Mouse (Mus musculus): ENCODE results near the gene Pgr. TPM values are rescaled to one million over a fixed set of nuclear protein-coding genes. Genes with fewer than 3 reads are reported as not detected.

Pgr gene
- total and polyA plus RNA-seq, 2 experiments from 2014 or later: 0.04 TPM; not detected in 1

- DNase-seq (ENCODE audit: low spot score): no peak
- Histone ChIP-seq H3K36me3 (replicated peaks; ENCODE audit: control insufficient read depth, insufficient read depth, low read length) (no peaks in the 10 kb centered on the region), H3K4me2 (ENCODE audit: low read depth, low read length) (peak overlapping the region; percentile 60), H3K4me1 (ENCODE audit: control insufficient read depth, insufficient read depth) (peaks cover 12% of the 10 kb centered on the region; the same call in 1 of the 2 replicates), H3K27ac (ENCODE audit: low read depth) (no peak overlapping the region), H3K9me3 (replicated peaks; ENCODE audit: control insufficient read depth, low read length) (no peaks in the 10 kb centered on the region), H3K4me3 (ENCODE audit: low read depth, low read length) (peak overlapping the region; percentile 41), H3K27me3 (ENCODE audit: control insufficient read depth, insufficient read depth, low read length) (peaks cover 56% of the 10 kb centered on the region), H3K9ac (replicated peaks; ENCODE audit: low read depth, low read length) (no peak overlapping the region)
- ATAC-seq (ENCODE audit: insufficient read depth, low read depth): 0 out of 2 replicates have a peak, but pooled peaks have one; percentile 33
- TF ChIP-seq EP300 (IDR thresholded peaks at IDR 0.05; ENCODE audit: low read depth): no peak
- no peak for TF ChIP-seq CTCF (IDR thresholded peaks at IDR 0.05; ENCODE audit: low read depth)
- 1% methylated on average over 36 of the region's 36 CpGs for WGBS
These were observed 1.5 kb downstream of the Pgr start for GRCm38 (mm10) chr9:8901013-8901646.

- Histone ChIP-seq H3K9me3 (replicated peaks; ENCODE audit: control insufficient read depth, low read length) (no peaks in the 10 kb centered on the region), H3K4me3 (ENCODE audit: low read depth, low read length) (peak overlapping the region; percentile 41), H3K27ac (ENCODE audit: low read depth) (no peak overlapping the region), H3K36me3 (replicated peaks; ENCODE audit: control insufficient read depth, insufficient read depth, low read length) (no peaks in the 10 kb centered on the region), H3K4me2 (ENCODE audit: low read depth, low read length) (peak overlapping the region; percentile 60), H3K9ac (replicated peaks; ENCODE audit: low read depth, low read length) (no peak overlapping the region), H3K4me1 (ENCODE audit: control insufficient read depth, insufficient read depth) (peaks cover 12% of the 10 kb centered on the region; the same call in 1 of the 2 replicates), H3K27me3 (ENCODE audit: control insufficient read depth, insufficient read depth, low read length) (peaks cover 56% of the 10 kb centered on the region)
- whole genome bisulfite sequencing: 1% methylated on average over 49 of the region's 49 CpGs
- no peak for ATAC-seq (ENCODE audit: insufficient read depth, low read depth)
- no peak for DNase-seq (ENCODE audit: low spot score)
- TF ChIP-seq EP300 (IDR thresholded peaks at IDR 0.05; ENCODE audit: low read depth) (no peak), CTCF (IDR thresholded peaks at IDR 0.05; ENCODE audit: low read depth) (no peak)
These were observed 2.1 kb downstream of the Pgr start for GRCm38 (mm10) chr9:8901647-8902131.

- Histone ChIP-seq H3K4me3 (ENCODE audit: low read depth, low read length) (peak overlapping the region; percentile 41), H3K27me3 (ENCODE audit: control insufficient read depth, insufficient read depth, low read length) (peaks cover 56% of the 10 kb centered on the region)
- no peak for ATAC-seq (ENCODE audit: insufficient read depth, low read depth)
These were observed 2.6 kb downstream of the Pgr start for GRCm38 (mm10) chr9:8902277-8902676.

GRCm38 (mm10) chr9:8927561-8927960, 27.9 kb downstream of the Pgr start:
- no peak overlapping the region for H3K9ac ChIP-seq (replicated peaks; ENCODE audit: low read depth, low read length)
- H3K4me3 ChIP-seq (ENCODE audit: low read depth, low read length): no peak overlapping the region
- H3K4me2 ChIP-seq (ENCODE audit: low read depth, low read length): no peak overlapping the region
- no peak for TF ChIP-seq EP300 (IDR thresholded peaks at IDR 0.05; ENCODE audit: low read depth)
- TF ChIP-seq CTCF (IDR thresholded peaks at IDR 0.05; ENCODE audit: low read depth): no peak
- no peaks in the 10 kb centered on the region for H3K36me3 ChIP-seq (replicated peaks; ENCODE audit: control insufficient read depth, insufficient read depth, low read length)
- ATAC-seq (ENCODE audit: insufficient read depth, low read depth) (no peak), DNase-seq (ENCODE audit: low spot score) (no peak)
- H3K9me3 ChIP-seq (replicated peaks; ENCODE audit: control insufficient read depth, low read length): no peaks in the 10 kb centered on the region
- H3K4me1 ChIP-seq (ENCODE audit: control insufficient read depth, insufficient read depth): no peaks in the 10 kb centered on the region
- 75% methylated on average over 2 of the region's 2 CpGs for WGBS
- H3K27ac ChIP-seq (ENCODE audit: low read depth): no peak overlapping the region
- no peaks in the 10 kb centered on the region for H3K27me3 ChIP-seq (ENCODE audit: control insufficient read depth, insufficient read depth, low read length)

More at GRCm38 (mm10) chr9:8902277-8902676, 2.6 kb downstream of the Pgr start:
- Histone ChIP-seq H3K9ac (replicated peaks; ENCODE audit: low read depth, low read length) (no peak overlapping the region), H3K36me3 (replicated peaks; ENCODE audit: control insufficient read depth, insufficient read depth, low read length) (no peaks in the 10 kb centered on the region), H3K27ac (ENCODE audit: low read depth) (no peak overlapping the region), H3K4me2 (ENCODE audit: low read depth, low read length) (no peak overlapping the region), H3K9me3 (replicated peaks; ENCODE audit: control insufficient read depth, low read length) (no peaks in the 10 kb centered on the region), H3K4me1 (ENCODE audit: control insufficient read depth, insufficient read depth) (peaks cover 12% of the 10 kb centered on the region; the same call in 1 of the 2 replicates)
- TF ChIP-seq EP300 (IDR thresholded peaks at IDR 0.05; ENCODE audit: low read depth) (no peak), CTCF (IDR thresholded peaks at IDR 0.05; ENCODE audit: low read depth) (no peak)
- no peak for DNase-seq (ENCODE audit: low spot score)
- WGBS: 33% methylated on average over 3 of the region's 3 CpGs

- 23% methylated on average over 1 of the region's 1 CpGs for WGBS
- no peak overlapping the region for H3K9ac ChIP-seq (replicated peaks; ENCODE audit: low read depth, low read length)
- ATAC-seq (ENCODE audit: insufficient read depth, low read depth) (no peak), DNase-seq (ENCODE audit: low spot score) (no peak)
- no peaks in the 10 kb centered on the region for H3K9me3 ChIP-seq (replicated peaks; ENCODE audit: control insufficient read depth, low read length)
- no peaks in the 10 kb centered on the region for H3K27me3 ChIP-seq (ENCODE audit: control insufficient read depth, insufficient read depth, low read length)
- TF ChIP-seq CTCF (IDR thresholded peaks at IDR 0.05; ENCODE audit: low read depth) (no peak), EP300 (IDR thresholded peaks at IDR 0.05; ENCODE audit: low read depth) (no peak)
- H3K4me2 ChIP-seq (ENCODE audit: low read depth, low read length): no peak overlapping the region
- H3K4me3 ChIP-seq (ENCODE audit: low read depth, low read length): no peak overlapping the region
- no peaks in the 10 kb centered on the region for H3K4me1 ChIP-seq (ENCODE audit: control insufficient read depth, insufficient read depth)
- H3K36me3 ChIP-seq (replicated peaks; ENCODE audit: control insufficient read depth, insufficient read depth, low read length): no peaks in the 10 kb centered on the region
- no peak overlapping the region for H3K27ac ChIP-seq (ENCODE audit: low read depth)
These were observed 38.1 kb downstream of the Pgr start for GRCm38 (mm10) chr9:8937753-8938152.

GRCm38 (mm10) chr9:8953306-8953705, 53.7 kb downstream of the Pgr start:
- TF ChIP-seq CTCF (IDR thresholded peaks at IDR 0.05; ENCODE audit: low read depth) (no peak), EP300 (IDR thresholded peaks at IDR 0.05; ENCODE audit: low read depth) (no peak)

More at GRCm38 (mm10) chr9:8953306-8953705, 53.7 kb downstream of the Pgr start:
- H3K4me2 ChIP-seq (ENCODE audit: low read depth, low read length): no peak overlapping the region
- DNase-seq (ENCODE audit: low spot score) (no peak), ATAC-seq (ENCODE audit: insufficient read depth, low read depth) (no peak)
- no peaks in the 10 kb centered on the region for H3K4me1 ChIP-seq (ENCODE audit: control insufficient read depth, insufficient read depth)
- no peak overlapping the region for H3K27ac ChIP-seq (ENCODE audit: low read depth)
- no peaks in the 10 kb centered on the region for H3K36me3 ChIP-seq (replicated peaks; ENCODE audit: control insufficient read depth, insufficient read depth, low read length)
- H3K9me3 ChIP-seq (replicated peaks; ENCODE audit: control insufficient read depth, low read length): no peaks in the 10 kb centered on the region
- H3K27me3 ChIP-seq (ENCODE audit: control insufficient read depth, insufficient read depth, low read length): no peaks in the 10 kb centered on the region
- H3K4me3 ChIP-seq (ENCODE audit: low read depth, low read length): no peak overlapping the region
- no peak overlapping the region for H3K9ac ChIP-seq (replicated peaks; ENCODE audit: low read depth, low read length)

Measured in heart, postnatal 0 days (tissue).